Mouse (Mus musculus): ENCODE data around the gene Fmnl2. TPM values are rescaled to one million over a fixed set of nuclear protein-coding genes. Genes with fewer than 3 reads are reported as not detected.

Fmnl2 gene
- polyA plus RNA-seq, 1 experiment from 2014 or later = 0.89 TPM

- Histone ChIP-seq H3K9ac (replicated peaks) (no peak overlapping the region), H3K9me3 (ENCODE audit: low read length) (no peaks in the 10 kb centered on the region), H3K4me2 (ENCODE audit: low read depth, low read length) (no peak overlapping the region), H3K36me3 (replicated peaks; ENCODE audit: insufficient read depth, low read length) (no peaks in the 10 kb centered on the region), H3K4me1 (ENCODE audit: insufficient read depth) (no peaks in the 10 kb centered on the region), H3K27ac (ENCODE audit: low read depth) (no peak overlapping the region), H3K27me3 (ENCODE audit: insufficient read depth, low read length) (no peaks in the 10 kb centered on the region), H3K4me3 (ENCODE audit: low read depth, low read length) (no peak overlapping the region)
- DNase-seq = no peak
- TF ChIP-seq EP300 (IDR thresholded peaks at IDR 0.05; ENCODE audit: low read depth) = no peak
- no peak for TF ChIP-seq CTCF (IDR thresholded peaks at IDR 0.05; ENCODE audit: low read depth)
- no peak for ATAC-seq
- WGBS (ENCODE audit: insufficient replicate concordance) = 79% methylated on average over 6 of the region's 6 CpGs
These were observed 120.4 kb downstream of the Fmnl2 start for GRCm38 (mm10) chr2:52977921-52978675.

GRCm38 (mm10) chr2:52978796-52979195, 121.1 kb downstream of the Fmnl2 start:
- no peak for DNase-seq
- Histone ChIP-seq H3K27ac (ENCODE audit: low read depth) (no peak overlapping the region), H3K9me3 (ENCODE audit: low read length) (no peaks in the 10 kb centered on the region), H3K4me3 (ENCODE audit: low read depth, low read length) (no peak overlapping the region), H3K9ac (replicated peaks) (no peak overlapping the region), H3K36me3 (replicated peaks; ENCODE audit: insufficient read depth, low read length) (no peaks in the 10 kb centered on the region), H3K4me1 (ENCODE audit: insufficient read depth) (no peaks in the 10 kb centered on the region), H3K4me2 (ENCODE audit: low read depth, low read length) (no peak overlapping the region), H3K27me3 (ENCODE audit: insufficient read depth, low read length) (no peaks in the 10 kb centered on the region)
- TF ChIP-seq CTCF (IDR thresholded peaks at IDR 0.05; ENCODE audit: low read depth) (no peak), EP300 (IDR thresholded peaks at IDR 0.05; ENCODE audit: low read depth) (no peak)
- no peak for ATAC-seq
- WGBS (ENCODE audit: insufficient replicate concordance) = 77% methylated on average over 2 of the region's 2 CpGs

- ATAC-seq (no peak), DNase-seq (no peak)
- no peak overlapping the region for H3K4me3 ChIP-seq (ENCODE audit: low read depth, low read length)
- H3K27ac ChIP-seq (ENCODE audit: low read depth) = no peak overlapping the region
- TF ChIP-seq CTCF (IDR thresholded peaks at IDR 0.05; ENCODE audit: low read depth) (no peak), EP300 (IDR thresholded peaks at IDR 0.05; ENCODE audit: low read depth) (no peak)
- H3K36me3 ChIP-seq (replicated peaks; ENCODE audit: insufficient read depth, low read length) = no peaks in the 10 kb centered on the region
- H3K9ac ChIP-seq (replicated peaks) = no peak overlapping the region
- 43% methylated on average over 4 of the region's 4 CpGs for WGBS (ENCODE audit: insufficient replicate concordance)
- no peaks in the 10 kb centered on the region for H3K4me1 ChIP-seq (ENCODE audit: insufficient read depth)
- no peak overlapping the region for H3K4me2 ChIP-seq (ENCODE audit: low read depth, low read length)
- no peaks in the 10 kb centered on the region for H3K27me3 ChIP-seq (ENCODE audit: insufficient read depth, low read length)
- no peaks in the 10 kb centered on the region for H3K9me3 ChIP-seq (ENCODE audit: low read length)
These were observed 121.7 kb downstream of the Fmnl2 start for GRCm38 (mm10) chr2:52979280-52979763.

- Histone ChIP-seq H3K4me1 (ENCODE audit: insufficient read depth) (no peaks in the 10 kb centered on the region), H3K36me3 (replicated peaks; ENCODE audit: insufficient read depth, low read length) (no peaks in the 10 kb centered on the region), H3K4me2 (ENCODE audit: low read depth, low read length) (no peak overlapping the region), H3K4me3 (ENCODE audit: low read depth, low read length) (no peak overlapping the region), H3K27ac (ENCODE audit: low read depth) (no peak overlapping the region), H3K9me3 (ENCODE audit: low read length) (no peaks in the 10 kb centered on the region), H3K9ac (replicated peaks) (no peak overlapping the region), H3K27me3 (ENCODE audit: insufficient read depth, low read length) (no peaks in the 10 kb centered on the region)
- 82% methylated on average over 7 of the region's 7 CpGs for WGBS (ENCODE audit: insufficient replicate concordance)
- no peak for ATAC-seq
- DNase-seq = no peak
- TF ChIP-seq CTCF (IDR thresholded peaks at IDR 0.05; ENCODE audit: low read depth) (no peak), EP300 (IDR thresholded peaks at IDR 0.05; ENCODE audit: low read depth) (no peak)
These were observed 123.5 kb downstream of the Fmnl2 start for GRCm38 (mm10) chr2:52981126-52981525.

GRCm38 (mm10) chr2:52981595-52981994, 123.9 kb downstream of the Fmnl2 start:
- Histone ChIP-seq H3K4me1 (ENCODE audit: insufficient read depth) (no peaks in the 10 kb centered on the region), H3K27me3 (ENCODE audit: insufficient read depth, low read length) (no peaks in the 10 kb centered on the region), H3K4me3 (ENCODE audit: low read depth, low read length) (no peak overlapping the region), H3K27ac (ENCODE audit: low read depth) (no peak overlapping the region), H3K36me3 (replicated peaks; ENCODE audit: insufficient read depth, low read length) (no peaks in the 10 kb centered on the region), H3K4me2 (ENCODE audit: low read depth, low read length) (no peak overlapping the region), H3K9ac (replicated peaks) (no peak overlapping the region), H3K9me3 (ENCODE audit: low read length) (no peaks in the 10 kb centered on the region)
- 87% methylated on average over 8 of the region's 8 CpGs for WGBS (ENCODE audit: insufficient replicate concordance)
- TF ChIP-seq EP300 (IDR thresholded peaks at IDR 0.05; ENCODE audit: low read depth) = no peak
- TF ChIP-seq CTCF (IDR thresholded peaks at IDR 0.05; ENCODE audit: low read depth) = no peak
- DNase-seq (no peak), ATAC-seq (no peak)

GRCm38 (mm10) chr2:52982502-52982901, 124.8 kb downstream of the Fmnl2 start:
- H3K9ac ChIP-seq (replicated peaks) = no peak overlapping the region
- no peak overlapping the region for H3K27ac ChIP-seq (ENCODE audit: low read depth)
- no peak overlapping the region for H3K4me3 ChIP-seq (ENCODE audit: low read depth, low read length)
- H3K9me3 ChIP-seq (ENCODE audit: low read length) = no peaks in the 10 kb centered on the region
- H3K36me3 ChIP-seq (replicated peaks; ENCODE audit: insufficient read depth, low read length) = no peaks in the 10 kb centered on the region
- TF ChIP-seq EP300 (IDR thresholded peaks at IDR 0.05; ENCODE audit: low read depth) (no peak), CTCF (IDR thresholded peaks at IDR 0.05; ENCODE audit: low read depth) (no peak)
- ATAC-seq (no peak), DNase-seq (no peak)
- WGBS (ENCODE audit: insufficient replicate concordance) = 63% methylated on average over 3 of the region's 3 CpGs
- no peaks in the 10 kb centered on the region for H3K27me3 ChIP-seq (ENCODE audit: insufficient read depth, low read length)
- H3K4me2 ChIP-seq (ENCODE audit: low read depth, low read length) = no peak overlapping the region
- no peaks in the 10 kb centered on the region for H3K4me1 ChIP-seq (ENCODE audit: insufficient read depth)

Measured in liver, postnatal 0 days (tissue).